ENCODE assay signal across 23 mouse cellular contexts in genomic region chr1:98565701-98566100, GRCm38 (mm10).
"Had no signal": no experiment of that assay in that cellular context is flagged by ENCODE, and none has a peak within 500 bp of the region (broad histone marks: within the 10 kb centered on the region; RNA-seq: fewer than 3 reads in every experiment).

No protein-coding gene starts in this region.

- ATAC-seq: liver, embryonic 12.5 days; midbrain, embryonic 15.5 days had no signal

- H3K4me2 ChIP-seq: limb, embryonic 13.5 days; liver, embryonic 12.5 days; liver, embryonic 15.5 days; lung, embryonic 15.5 days; midbrain, embryonic 15.5 days; neural tube, embryonic 12.5 days; neural tube, embryonic 15.5 days had no signal

- H3K4me1 ChIP-seq: limb, embryonic 10.5 days; limb, embryonic 13.5 days; liver, embryonic 12.5 days; liver, embryonic 15.5 days; lung, embryonic 15.5 days; megakaryocyte, embryonic 14.5 days; midbrain, embryonic 10.5 days; midbrain, embryonic 15.5 days; neural tube, embryonic 12.5 days; neural tube, embryonic 15.5 days had no signal

- H3K9ac ChIP-seq: limb, embryonic 13.5 days; liver, embryonic 12.5 days; liver, embryonic 15.5 days; lung, embryonic 15.5 days; midbrain, embryonic 15.5 days; neural tube, embryonic 12.5 days; neural tube, embryonic 15.5 days had no signal

- H3K4me3 ChIP-seq: layer of hippocampus, adult 2 months; limb, embryonic 10.5 days; limb, embryonic 13.5 days; liver, embryonic 12.5 days; liver, embryonic 15.5 days; lung, embryonic 15.5 days; megakaryocyte, embryonic 14.5 days; midbrain, embryonic 10.5 days; midbrain, embryonic 15.5 days; neural tube, embryonic 12.5 days; neural tube, embryonic 15.5 days had no signal

- H3K27ac ChIP-seq: kidney, postnatal 0 days; layer of hippocampus, adult 2 months; limb, embryonic 10.5 days; limb, embryonic 13.5 days; liver, embryonic 12.5 days; liver, embryonic 15.5 days; lung, embryonic 15.5 days; midbrain, embryonic 10.5 days; midbrain, embryonic 15.5 days; neural tube, embryonic 12.5 days; neural tube, embryonic 15.5 days; stomach, postnatal 0 days had no signal

- DNase-seq: kidney, postnatal 25 days; layer of hippocampus, adult 9-11 months; liver; lung, adult 18-20 months; lung, postnatal 10 days; lung, postnatal 36 days; right cerebral cortex, adult 18-20 months; right cerebral cortex, postnatal 14 days; right cerebral cortex, postnatal 4 days; thymus, postnatal 25 days had no signal

- H3K27me3 ChIP-seq: limb, embryonic 13.5 days; liver, embryonic 12.5 days; liver, embryonic 15.5 days; lung, embryonic 15.5 days; megakaryocyte, embryonic 14.5 days; midbrain, embryonic 15.5 days; neural tube, embryonic 12.5 days; neural tube, embryonic 15.5 days had no signal

- H3K9me3 ChIP-seq: limb, embryonic 10.5 days; limb, embryonic 13.5 days; liver, embryonic 12.5 days; liver, embryonic 15.5 days; lung, embryonic 15.5 days; midbrain, embryonic 10.5 days; midbrain, embryonic 15.5 days; neural tube, embryonic 12.5 days; neural tube, embryonic 15.5 days had no signal

- H3K36me3 ChIP-seq: limb, embryonic 10.5 days; limb, embryonic 13.5 days; liver, embryonic 12.5 days; liver, embryonic 15.5 days; lung, embryonic 15.5 days; midbrain, embryonic 10.5 days; midbrain, embryonic 15.5 days; neural tube, embryonic 12.5 days; neural tube, embryonic 15.5 days had no signal
